Mouse (Mus musculus) kidney, postnatal 4 days (tissue): Measurements from ENCODE around the gene Gm20388.

Experiments
- DNase-seq, 2 experiments: peaks; one replicate each; pipeline ENCODE4 v3.0.0; 2021; ENCODE audit warnings: mixed read lengths in 2 of 2

Gene Gm20388

DNA sequence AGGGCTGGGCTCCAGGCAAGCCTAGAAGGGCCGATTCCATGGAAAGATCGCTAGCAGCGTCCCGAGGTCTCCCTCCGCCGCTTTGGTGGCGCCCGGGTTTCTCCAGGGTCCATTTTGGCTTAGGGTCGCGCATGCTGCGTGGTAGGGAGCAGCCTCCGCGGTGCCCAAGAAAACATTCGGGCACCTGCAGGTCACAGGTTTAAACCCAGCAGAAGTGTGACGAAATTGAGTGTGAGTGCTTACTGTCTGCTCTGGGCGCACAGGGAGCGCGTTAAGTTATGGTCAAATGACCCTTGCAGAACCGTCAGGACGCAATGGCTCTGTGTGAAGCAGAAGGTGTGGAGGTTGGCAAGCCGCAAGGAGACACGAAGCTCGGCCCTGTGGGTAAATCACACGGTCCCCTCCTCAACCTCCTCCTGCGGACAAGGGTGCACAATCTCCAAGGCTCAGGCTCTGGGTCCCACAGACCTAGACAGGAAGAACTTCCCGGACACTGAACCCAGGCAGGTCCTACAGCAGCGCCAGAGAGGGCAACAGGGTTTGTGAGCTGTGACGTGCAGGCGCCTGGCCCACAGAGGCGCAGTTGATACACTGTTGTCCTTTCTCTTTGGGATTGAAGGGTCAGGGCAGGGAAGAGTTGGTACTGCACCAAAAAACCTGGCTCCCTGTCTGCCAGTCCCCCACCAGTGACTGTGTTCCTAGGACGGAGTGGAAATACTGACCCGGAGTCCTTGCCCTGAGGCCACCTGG lies 1179.2 kb downstream of the Gm20388 start:
- no peak for DNase-seq

- peak in 1 of 2 experiments; percentile 54 for DNase-seq
Observed at GRCm38 (mm10) chr8:121090716-121091115, 1180.1 kb downstream of the Gm20388 start.

GRCm38 (mm10) chr8:121092141-121092540 lies 1181.5 kb downstream of the Gm20388 start:
- no peak for DNase-seq

- peak; percentile 94 to 95 for DNase-seq
Observed at GRCm38 (mm10) chr8:121092627-121093026, 1182.0 kb downstream of the Gm20388 start.

- no peak for DNase-seq
Observed at GRCm38 (mm10) chr8:121093496-121093895, 1182.9 kb downstream of the Gm20388 start.

DNA sequence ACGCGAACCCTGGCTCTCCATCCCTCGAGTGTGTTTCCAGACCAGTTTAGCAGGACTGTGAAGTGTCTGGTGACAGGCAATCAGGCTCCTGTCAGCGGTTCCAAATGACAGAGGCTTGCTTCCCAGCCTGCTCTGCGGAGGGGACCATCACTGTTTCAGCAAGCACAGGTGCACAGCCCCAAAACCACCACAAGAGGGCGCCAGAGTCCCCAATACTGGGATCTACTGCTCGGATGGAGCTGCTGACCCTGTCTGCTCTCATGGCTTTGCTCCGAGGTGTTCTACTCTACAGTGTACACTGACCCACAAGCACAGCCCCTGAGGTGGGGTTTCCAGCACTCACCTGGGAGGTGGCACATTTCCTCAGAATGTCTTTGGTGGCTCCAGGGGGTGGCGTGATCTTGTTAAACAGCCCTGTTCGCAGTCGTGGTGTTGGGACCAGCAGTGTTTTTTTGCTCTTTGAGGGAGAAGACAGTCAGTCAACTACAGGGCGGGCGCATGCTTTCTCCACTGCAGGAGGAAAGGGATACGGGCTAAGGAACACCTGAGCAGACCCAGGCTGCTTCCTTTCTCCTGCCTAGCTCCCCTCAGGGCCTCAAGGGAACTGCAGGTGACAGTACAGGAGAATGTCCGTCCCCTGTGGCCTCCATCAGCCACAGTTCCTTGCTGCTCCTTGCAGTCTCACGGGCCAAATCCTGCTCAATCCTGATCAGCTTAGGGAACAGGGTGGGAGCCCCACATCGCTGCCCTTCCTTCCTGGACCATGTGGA lies 1193.6 kb downstream of the Gm20388 start:
- DNase-seq: peak; percentile 88 to 89

DNA sequence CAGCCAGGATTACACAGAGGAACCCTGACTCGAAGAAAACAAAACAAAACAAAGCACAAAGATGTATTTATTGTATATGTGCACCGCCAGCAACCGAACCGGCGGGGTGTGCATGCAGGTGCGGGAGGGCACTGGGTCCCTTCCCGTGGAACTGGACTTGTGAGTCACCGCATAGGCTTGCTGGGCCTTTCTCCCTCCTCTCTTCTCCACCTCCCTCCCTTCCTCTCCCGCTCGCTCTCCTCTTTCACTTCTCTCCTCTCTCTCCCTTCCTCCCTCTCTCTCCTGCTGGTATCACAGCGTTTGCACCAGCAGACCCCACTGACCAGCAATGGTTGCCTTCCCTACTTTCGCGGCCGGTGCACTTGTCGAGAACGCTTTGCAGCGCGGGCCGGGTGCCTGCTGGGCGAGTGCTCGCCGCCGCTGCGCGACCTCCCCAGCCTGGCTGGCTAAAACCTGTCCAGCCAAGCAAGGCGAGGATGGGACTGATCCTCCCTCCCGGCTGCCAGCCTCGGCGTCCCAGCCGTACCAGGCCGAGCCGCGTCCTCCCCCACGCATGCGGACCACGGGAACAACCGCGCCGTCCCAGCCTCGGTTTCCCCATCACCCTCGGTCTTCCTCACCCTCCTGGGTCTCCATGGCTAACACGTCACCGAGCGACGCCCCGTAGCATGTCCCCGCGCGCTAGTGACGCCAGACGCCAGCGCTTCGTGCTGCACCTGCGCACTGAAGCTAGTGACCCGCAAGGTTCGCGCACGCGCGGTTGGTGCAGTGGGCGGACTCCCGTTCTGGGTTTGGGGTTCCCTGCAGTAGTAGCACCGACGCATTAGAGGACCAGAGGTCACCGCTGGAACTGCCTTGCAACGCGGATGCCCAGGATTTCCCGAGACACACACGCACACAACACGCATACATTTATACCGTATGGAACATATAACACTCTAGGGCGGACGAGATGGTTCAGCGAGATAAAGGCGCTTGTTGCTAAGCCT lies 1197.3 kb downstream of the Gm20388 start, which contains the start of gene Mthfsd:
Gene Mthfsd (minus strand): TSS at position 725 of the 989 bp plus-strand sequence.
- peak; percentile 99 for DNase-seq

DNA sequence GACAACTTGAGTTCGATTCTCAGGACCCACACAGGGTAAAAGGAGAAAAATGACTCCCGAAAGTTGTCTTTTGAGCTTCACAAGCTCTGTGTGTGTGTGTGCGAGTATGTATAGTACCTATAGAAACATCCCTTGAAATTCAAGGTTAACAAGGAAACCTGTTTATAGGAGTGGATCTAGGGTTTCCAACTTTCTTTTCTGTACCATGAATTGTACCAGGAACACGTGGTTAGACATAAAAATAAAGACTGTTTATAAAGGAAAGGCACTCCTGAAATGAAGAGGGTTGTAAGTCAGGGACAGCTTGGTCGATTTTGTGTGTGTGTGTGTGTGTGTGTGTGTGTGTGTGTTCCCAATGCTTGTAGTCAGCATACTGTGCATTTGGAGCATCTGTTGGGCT lies 1198.0 kb downstream of the Gm20388 start:
- DNase-seq: no peak

GRCm38 (mm10) chr8:121111145-121111907 lies 1200.7 kb downstream of the Gm20388 start:
- DNase-seq: no peak

GRCm38 (mm10) chr8:121113261-121113660 lies 1202.6 kb downstream of the Gm20388 start:
- peak; percentile 96 to 98 for DNase-seq

- no peak for DNase-seq
Observed at GRCm38 (mm10) chr8:121115136-121115535, 1204.5 kb downstream of the Gm20388 start.

GRCm38 (mm10) chr8:121115948-121116347 lies 1205.3 kb downstream of the Gm20388 start, which contains the start of gene Foxc2:
TSS of gene Foxc2 (plus strand) at chr8:121116171.
- DNase-seq: peak; percentile 91 to 95

GRCm38 (mm10) chr8:121116591-121117185 lies 1206.0 kb downstream of the Gm20388 start:
- peak; percentile 68 to 79 for DNase-seq

GRCm38 (mm10) chr8:121117186-121117651 lies 1206.6 kb downstream of the Gm20388 start:
- peak; percentile 57 to 71 for DNase-seq

- DNase-seq: peak; percentile 44 to 51
Observed at GRCm38 (mm10) chr8:121117906-121118305, 1207.3 kb downstream of the Gm20388 start.

DNA sequence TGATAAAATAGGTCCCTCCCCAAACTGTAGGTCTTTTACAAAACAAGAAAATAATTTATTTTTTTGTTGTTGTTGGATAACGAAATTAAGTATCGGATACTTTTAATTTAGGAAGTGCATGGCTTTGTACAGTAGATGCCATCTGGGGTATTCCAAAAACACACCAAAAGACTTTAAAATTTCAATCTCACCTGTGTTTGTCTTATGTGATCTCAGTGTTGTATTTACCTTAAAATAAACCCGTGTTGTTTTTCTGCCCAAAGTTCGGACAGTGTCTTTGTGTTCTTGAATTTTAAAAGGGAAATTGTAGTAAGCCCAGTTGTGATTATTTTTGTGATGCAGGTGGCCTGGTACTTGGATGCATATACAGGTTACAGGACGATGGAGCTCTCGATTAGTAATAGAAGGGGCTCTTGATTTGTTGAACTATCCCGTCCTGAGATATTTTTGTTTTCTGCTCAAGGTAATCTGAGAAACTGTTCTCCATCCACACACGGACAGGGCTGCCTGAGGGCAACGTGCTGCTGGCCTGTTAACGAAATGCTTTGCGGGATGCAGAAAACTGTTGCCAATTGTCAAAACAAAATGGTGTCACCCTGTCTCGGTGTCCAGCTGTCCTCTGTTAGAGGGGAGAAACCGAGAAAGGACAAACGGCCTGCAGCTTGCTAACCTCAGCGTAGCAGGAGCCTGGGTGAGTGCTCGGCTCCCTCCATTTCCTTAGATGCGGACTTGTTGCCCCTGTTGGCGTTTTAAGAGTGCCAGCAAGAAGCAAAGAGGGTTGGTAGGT lies 1208.2 kb downstream of the Gm20388 start:
- DNase-seq: peak in 1 of 2 experiments; percentile 52

DNA sequence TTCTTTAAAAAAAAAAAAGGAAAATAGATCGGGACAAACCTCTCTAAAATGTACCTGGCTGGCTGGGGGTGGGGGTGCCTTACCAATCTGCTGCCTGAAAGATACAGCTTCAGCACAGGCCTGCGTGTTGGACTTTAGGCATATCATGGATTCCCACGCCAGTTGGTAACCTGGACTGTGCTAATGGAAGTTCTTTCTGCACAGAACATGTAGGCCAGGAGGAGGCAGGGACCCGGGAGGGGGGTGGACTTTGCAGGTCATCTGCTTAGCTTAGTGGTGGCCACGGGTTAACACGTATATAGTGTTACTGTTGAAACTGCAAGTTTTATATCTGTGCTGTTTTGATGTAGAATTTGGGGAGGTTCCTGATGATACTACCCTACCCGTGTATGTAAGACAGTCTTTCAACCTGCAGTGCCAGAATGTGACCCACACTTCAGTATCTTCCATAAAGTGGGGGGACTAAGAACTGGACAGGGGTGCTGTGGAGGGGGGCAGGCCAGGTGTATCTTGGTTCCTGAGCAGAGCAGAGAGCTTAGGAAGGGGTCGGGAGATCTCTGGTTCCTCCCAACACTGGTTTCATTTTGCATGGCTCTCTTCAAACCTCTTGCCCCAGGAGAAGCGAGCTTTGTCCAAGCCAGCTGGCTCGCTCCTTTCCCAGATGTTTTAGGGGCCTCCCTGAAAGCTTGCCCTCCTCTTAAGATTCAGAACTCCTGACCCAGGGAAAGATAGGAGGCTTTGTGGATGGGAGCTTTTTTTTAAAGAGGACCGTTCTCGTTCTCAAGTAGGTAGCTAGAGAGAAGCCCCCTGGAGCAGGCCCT lies 1209.2 kb downstream of the Gm20388 start:
- peak in 1 of 2 experiments; percentile 48 for DNase-seq

- DNase-seq: peak in 1 of 2 experiments; percentile 35
Observed at GRCm38 (mm10) chr8:121120456-121121419, 1210.1 kb downstream of the Gm20388 start.
